Mouse (Mus musculus): ENCODE measurements at regions not wholly inside any gene's neighbourhood (a gene's known extent, or its start where the extent isn't known, plus 50 kb on each side); places are given as distances from the start of the nearest gene placed in this dataset.
A peak's percentile ranks its signal among the peaks of the same experiment; 100 is the strongest.

- 92% methylated on average over 4 of the region's 4 CpGs for WGBS
- no peaks in the 10 kb centered on the region for H3K36me3 ChIP-seq (ENCODE audit: control insufficient read depth, insufficient read depth, low read length)
- no peak overlapping the region for H3K27ac ChIP-seq (ENCODE audit: insufficient read depth, low read depth, low read length)
- no peaks in the 10 kb centered on the region; the same call in 1 of the 2 replicates for H3K4me1 ChIP-seq (ENCODE audit: control insufficient read depth, insufficient read depth, insufficient read length, low read length)
- no peak for TF ChIP-seq CTCF (IDR thresholded peaks at IDR 0.05; ENCODE audit: extremely low read depth, insufficient read length, insufficient replicate concordance, low read depth, low read length)
- no peak for TF ChIP-seq POLR2A (IDR thresholded peaks at IDR 0.05; ENCODE audit: low read depth, low read length)
- no peaks in the 10 kb centered on the region for H3K27me3 ChIP-seq (ENCODE audit: control insufficient read depth, insufficient read depth, low read length)
- H3K4me3 ChIP-seq (ENCODE audit: low read depth, low read length) = no peak overlapping the region
Observed at GRCm38 (mm10) chr3:37965221-37965620, 240.9 kb upstream of the Gm5148 start.

GRCm38 (mm10) chr3:37964083-37964482 lies 239.8 kb upstream of the Gm5148 start:
- no peaks in the 10 kb centered on the region for H3K36me3 ChIP-seq (ENCODE audit: control insufficient read depth, insufficient read depth, low read length)
- no peaks in the 10 kb centered on the region; the same call in 1 of the 2 replicates for H3K4me1 ChIP-seq (ENCODE audit: control insufficient read depth, insufficient read depth, insufficient read length, low read length)
- no peak for TF ChIP-seq POLR2A (IDR thresholded peaks at IDR 0.05; ENCODE audit: low read depth, low read length)
- no peak for TF ChIP-seq CTCF (IDR thresholded peaks at IDR 0.05; ENCODE audit: extremely low read depth, insufficient read length, insufficient replicate concordance, low read depth, low read length)
- H3K4me3 ChIP-seq (ENCODE audit: low read depth, low read length) = no peak overlapping the region
- no peak overlapping the region for H3K27ac ChIP-seq (ENCODE audit: insufficient read depth, low read depth, low read length)
- 83% methylated on average over 5 of the region's 5 CpGs for WGBS
- no peaks in the 10 kb centered on the region for H3K27me3 ChIP-seq (ENCODE audit: control insufficient read depth, insufficient read depth, low read length)

GRCm38 (mm10) chr3:37962811-37963210 lies 238.5 kb upstream of the Gm5148 start:
- H3K4me3 ChIP-seq (ENCODE audit: low read depth, low read length) = no peak overlapping the region
- TF ChIP-seq POLR2A (IDR thresholded peaks at IDR 0.05; ENCODE audit: low read depth, low read length) (no peak), CTCF (IDR thresholded peaks at IDR 0.05; ENCODE audit: extremely low read depth, insufficient read length, insufficient replicate concordance, low read depth, low read length) (no peak)
- H3K36me3 ChIP-seq (ENCODE audit: control insufficient read depth, insufficient read depth, low read length) = no peaks in the 10 kb centered on the region
- H3K27me3 ChIP-seq (ENCODE audit: control insufficient read depth, insufficient read depth, low read length) = no peaks in the 10 kb centered on the region
- no peaks in the 10 kb centered on the region; the same call in 1 of the 2 replicates for H3K4me1 ChIP-seq (ENCODE audit: control insufficient read depth, insufficient read depth, insufficient read length, low read length)
- no peak overlapping the region for H3K27ac ChIP-seq (ENCODE audit: insufficient read depth, low read depth, low read length)
- 30% methylated on average over 8 of the region's 8 CpGs for WGBS

DNA sequence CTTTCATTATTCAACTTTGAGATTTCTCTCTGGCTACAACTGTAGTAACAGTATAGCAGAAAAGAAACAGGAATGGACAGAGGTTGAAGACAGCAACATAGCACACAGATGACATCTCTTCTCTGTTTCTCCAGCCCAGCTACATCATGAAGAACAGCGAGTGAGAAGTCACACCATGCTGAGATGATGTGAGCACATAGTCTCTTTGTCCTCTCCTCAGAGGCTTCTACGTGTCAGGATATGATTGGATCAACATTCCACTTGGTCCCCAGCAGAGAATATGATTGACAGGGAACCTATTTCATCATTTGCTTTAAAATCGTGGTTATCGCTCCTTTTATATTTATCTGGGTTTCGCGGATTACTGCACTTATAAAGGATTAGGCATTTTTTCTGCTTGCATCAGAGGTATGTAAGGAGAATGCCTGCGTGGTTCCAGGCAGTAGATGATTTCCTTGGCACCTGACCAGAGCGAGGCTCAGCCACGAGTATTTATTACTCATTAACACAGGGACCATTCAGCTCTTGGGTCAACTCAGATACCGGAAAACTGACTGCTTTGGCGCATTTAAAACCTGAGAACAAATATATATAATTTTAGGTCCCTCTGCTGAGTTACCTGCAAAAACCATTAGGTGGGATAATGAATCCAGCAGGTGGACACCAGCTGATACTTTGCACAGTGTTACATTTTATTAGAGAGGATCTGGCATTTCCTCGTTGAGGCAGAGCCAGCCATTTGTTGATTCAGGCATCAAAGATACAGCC lies 237.9 kb upstream of the Gm5148 start:
- H3K27ac ChIP-seq (ENCODE audit: insufficient read depth, low read depth, low read length) = no peak overlapping the region
- WGBS = 27% methylated on average over 12 of the region's 12 CpGs
- H3K27me3 ChIP-seq (ENCODE audit: control insufficient read depth, insufficient read depth, low read length) = no peaks in the 10 kb centered on the region
- no peaks in the 10 kb centered on the region; the same call in 1 of the 2 replicates for H3K4me1 ChIP-seq (ENCODE audit: control insufficient read depth, insufficient read depth, insufficient read length, low read length)
- H3K36me3 ChIP-seq (ENCODE audit: control insufficient read depth, insufficient read depth, low read length) = no peaks in the 10 kb centered on the region
- TF ChIP-seq POLR2A (IDR thresholded peaks at IDR 0.05; ENCODE audit: low read depth, low read length) (no peak), CTCF (IDR thresholded peaks at IDR 0.05; ENCODE audit: extremely low read depth, insufficient read length, insufficient replicate concordance, low read depth, low read length) (no peak)
- no peak overlapping the region for H3K4me3 ChIP-seq (ENCODE audit: low read depth, low read length)

- Histone ChIP-seq H3K36me3 (ENCODE audit: control insufficient read depth, insufficient read depth, low read length) (no peaks in the 10 kb centered on the region), H3K27me3 (ENCODE audit: control insufficient read depth, insufficient read depth, low read length) (no peaks in the 10 kb centered on the region), H3K27ac (ENCODE audit: insufficient read depth, low read depth, low read length) (no peak overlapping the region), H3K4me1 (ENCODE audit: control insufficient read depth, insufficient read depth, insufficient read length, low read length) (no peaks in the 10 kb centered on the region; the same call in 1 of the 2 replicates), H3K4me3 (ENCODE audit: low read depth, low read length) (no peak overlapping the region)
- TF ChIP-seq POLR2A (IDR thresholded peaks at IDR 0.05; ENCODE audit: low read depth, low read length) (no peak), CTCF (IDR thresholded peaks at IDR 0.05; ENCODE audit: extremely low read depth, insufficient read length, insufficient replicate concordance, low read depth, low read length) (no peak)
- 46% methylated on average over 6 of the region's 6 CpGs for WGBS
Observed at GRCm38 (mm10) chr3:37958361-37958978, 234.2 kb upstream of the Gm5148 start.

DNA sequence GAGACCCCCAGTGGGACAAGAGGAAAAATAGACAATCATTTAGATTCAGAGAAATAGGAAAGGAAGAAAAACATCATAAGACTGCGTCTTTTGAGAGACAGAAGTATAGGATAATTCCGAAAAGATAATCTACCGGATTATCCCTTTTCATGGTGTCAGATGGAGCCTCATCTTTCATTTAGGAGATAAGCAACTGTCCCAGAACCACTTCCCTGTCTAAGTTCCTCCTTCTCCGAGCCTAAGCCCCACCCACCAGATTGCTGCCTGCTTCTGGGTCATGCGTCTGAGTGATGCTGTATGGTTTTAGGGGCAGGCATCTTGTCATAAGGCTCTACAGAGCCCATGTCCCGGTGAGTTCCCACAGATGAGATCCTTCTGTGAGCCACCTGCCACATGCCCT lies 232.3 kb upstream of the Gm5148 start:
- TF ChIP-seq POLR2A (IDR thresholded peaks at IDR 0.05; ENCODE audit: low read depth, low read length) = no peak
- no peak for TF ChIP-seq CTCF (IDR thresholded peaks at IDR 0.05; ENCODE audit: extremely low read depth, insufficient read length, insufficient replicate concordance, low read depth, low read length)
- Histone ChIP-seq H3K4me3 (ENCODE audit: low read depth, low read length) (no peak overlapping the region), H3K27ac (ENCODE audit: insufficient read depth, low read depth, low read length) (no peak overlapping the region), H3K4me1 (ENCODE audit: control insufficient read depth, insufficient read depth, insufficient read length, low read length) (no peaks in the 10 kb centered on the region), H3K36me3 (ENCODE audit: control insufficient read depth, insufficient read depth, low read length) (no peaks in the 10 kb centered on the region), H3K27me3 (ENCODE audit: control insufficient read depth, insufficient read depth, low read length) (no peaks in the 10 kb centered on the region)
- 80% methylated on average over 6 of the region's 6 CpGs for WGBS

GRCm38 (mm10) chr3:37952891-37953290 lies 228.6 kb upstream of the Gm5148 start:
- 51% methylated on average over 3 of the region's 3 CpGs for WGBS
- H3K27ac ChIP-seq (ENCODE audit: insufficient read depth, low read depth, low read length) = no peak overlapping the region
- TF ChIP-seq CTCF (IDR thresholded peaks at IDR 0.05; ENCODE audit: extremely low read depth, insufficient read length, insufficient replicate concordance, low read depth, low read length) = peak; percentile 46; the same call in 1 of the 2 replicates
- no peak for TF ChIP-seq POLR2A (IDR thresholded peaks at IDR 0.05; ENCODE audit: low read depth, low read length)
- no peaks in the 10 kb centered on the region for H3K4me1 ChIP-seq (ENCODE audit: control insufficient read depth, insufficient read depth, insufficient read length, low read length)
- H3K36me3 ChIP-seq (ENCODE audit: control insufficient read depth, insufficient read depth, low read length) = no peaks in the 10 kb centered on the region
- H3K27me3 ChIP-seq (ENCODE audit: control insufficient read depth, insufficient read depth, low read length) = no peaks in the 10 kb centered on the region
- H3K4me3 ChIP-seq (ENCODE audit: low read depth, low read length) = no peak overlapping the region
